Mouse (Mus musculus) heart, embryonic 13.5 days (tissue): Measurements from ENCODE around the gene Spty2d1. TPM values are rescaled to one million over a fixed set of nuclear protein-coding genes. Genes with fewer than 3 reads are reported as not detected.
A peak's percentile ranks its signal among the peaks of the same experiment; 100 is the strongest.

Experiments
- ATAC-seq: fragments of 200-750 bp; cut with Nextera tagmentation; 2 replicates; pipeline ENCODE4 v1.8.0; 2017; ENCODE audit warnings: moderate TSS enrichment; ENCODE audit not compliant: insufficient number of reproducible peaks, low FRiP score, low TSS enrichment; ENCODE audit errors: extremely low read depth
- H3K27ac ChIP-seq: fragments of 300-500 bp; sonication (generic); replicated peaks from 2 replicates; pipeline ENCODE4 v1.5.1; 2015; ENCODE audit warnings: moderate library complexity, mild to moderate bottlenecking, inconsistent platforms
- H3K27me3 ChIP-seq: fragments of 300-500 bp; sonication (generic); replicated peaks from 2 replicates; pipeline ENCODE4 v1.6.1; 2015; ENCODE audit warnings: mild to moderate bottlenecking, inconsistent platforms
- H3K36me3 ChIP-seq: fragments of 300-500 bp; sonication (generic); 2 replicates; pipeline ENCODE4 v1.6.1; 2015; ENCODE audit warnings: mild to moderate bottlenecking, inconsistent platforms
- H3K4me1 ChIP-seq: fragments of 300-500 bp; sonication (generic); 2 replicates; pipeline ENCODE4 v1.6.1; 2015; ENCODE audit warnings: inconsistent platforms
- H3K4me2 ChIP-seq: fragments of 300-500 bp; sonication (generic); 2 replicates; pipeline ENCODE4 v1.6.1; 2015; ENCODE audit warnings: inconsistent platforms, mild to moderate bottlenecking, moderate library complexity
- H3K4me3 ChIP-seq: fragments of 300-500 bp; sonication (generic); 2 replicates; pipeline ENCODE4 v1.5.1; 2015; ENCODE audit warnings: moderate library complexity, mild to moderate bottlenecking, inconsistent platforms
- H3K9ac ChIP-seq: fragments of 300-500 bp; sonication (generic); 2 replicates; pipeline ENCODE4 v1.6.1; 2015; ENCODE audit warnings: inconsistent platforms, mild to moderate bottlenecking, moderate library complexity
- H3K9me3 ChIP-seq: fragments of 300-500 bp; sonication (generic); 2 replicates; pipeline ENCODE4 v1.6.1; 2016; ENCODE audit warnings: inconsistent platforms
- WGBS: fragments of 180-500 bp; shearing (Covaris S2); methylation state at CpG from one replicate; pipeline ENCODE4 v1.1.7; 2015; ENCODE audit warnings: mixed read lengths; 5-methylcytosine and 5-hydroxymethylcytosine counted together
- polyA plus RNA-seq: library from polyadenylated mRNA; unstranded; fragments of >200 nt; fragmentation: Nextera tagmentation; extraction: Ambion mirVana; gene quantifications from 2 replicates; pipeline ENCODE4 v1.2.1, GENCODE M21; 2015

Spty2d1 gene
- polyA plus RNA-seq, 1 experiment from 2014 or later, result 13.1 TPM

GRCm38 (mm10) chr7:46957831-46958691, 50.1 kb downstream of the Spty2d1 start, which contains the start of gene Uevld:
TSS of gene Uevld (minus strand) at chr7:46958527.
- no peaks in the 10 kb centered on the region for H3K9me3 ChIP-seq
- peak; percentile 86 for ATAC-seq
- H3K27ac ChIP-seq, result peak within 1 kb of the TSS; percentile 66
- H3K9ac ChIP-seq, result peak within 1 kb of the TSS; percentile 95
- peak within 1 kb of the TSS; percentile 82 for H3K4me3 ChIP-seq
- H3K36me3 ChIP-seq, result peaks cover 29% of the 10 kb centered on the region
- H3K4me1 ChIP-seq, result peaks cover 40% of the 10 kb centered on the region
- no peaks in the 10 kb centered on the region for H3K27me3 ChIP-seq
- under 1% methylated on average over 51 of the region's 51 CpGs for WGBS
- H3K4me2 ChIP-seq, result peak within 1 kb of the TSS; percentile 90

Other genes with a start within 250 kb of the Spty2d1 start
- 9.7 and 10.8 TPM in 2 replicates for gene Hps5, start 212.3 kb downstream of the Spty2d1 start, polyA plus RNA-seq
- gene Gtf2h1, start 212.3 kb downstream of the Spty2d1 start, polyA plus RNA-seq, result 28.5 and 29.7 TPM in 2 replicates
- gene Ldha, start 166.9 kb downstream of the Spty2d1 start, polyA plus RNA-seq, result 2,723 and 3,293 TPM in 2 replicates
- gene Ldhc, start 147.2 kb downstream of the Spty2d1 start, polyA plus RNA-seq, result not detected in 2 replicates
- 165 and 182 TPM in 2 replicates for gene Tsg101, start 88.4 kb downstream of the Spty2d1 start, polyA plus RNA-seq
- 7.5 and 8.0 TPM in 2 replicates for gene Uevld, start 49.9 kb downstream of the Spty2d1 start, polyA plus RNA-seq
- not detected in 2 replicates for gene Gm9999, start 24.8 kb downstream of the Spty2d1 start, polyA plus RNA-seq
- 22.5 and 25.1 TPM in 2 replicates for gene Tmem86a, start 42.2 kb upstream of the Spty2d1 start, polyA plus RNA-seq
- 0.12 and 0.29 TPM in 2 replicates for gene Ptpn5, start 125.3 kb upstream of the Spty2d1 start, polyA plus RNA-seq
- not detected in 2 replicates for gene Mrgpra6, start 196.5 kb upstream of the Spty2d1 start, polyA plus RNA-seq
- not detected in 2 replicates for gene Mrgpra9, start 244.4 kb upstream of the Spty2d1 start, polyA plus RNA-seq